Mouse (Mus musculus) intestine, postnatal 0 days (tissue): ENCODE data around the gene Kcnk3. TPM values are rescaled to one million over a fixed set of nuclear protein-coding genes. Genes with fewer than 3 reads are reported as not detected.

ENCODE experiments used
- ATAC-seq: fragments of 200-750 bp; cut with Nextera tagmentation; 2 replicates; pipeline ENCODE4 v1.8.0; 2017; ENCODE audit warnings: mild to moderate bottlenecking, moderate TSS enrichment, moderate library complexity
- H3K27ac ChIP-seq: fragments of 300-500 bp; sonication (generic); 2 replicates; pipeline ENCODE4 v1.5.1; 2014; ENCODE audit warnings: mild to moderate bottlenecking, low read depth, low read length, moderate library complexity
- H3K27me3 ChIP-seq: fragments of 300-500 bp; sonication (generic); replicated peaks from 2 replicates; pipeline ENCODE4 v1.6.1; 2014; ENCODE audit warnings: low read length, mixed read lengths; ENCODE audit not compliant: control insufficient read depth, insufficient read depth
- H3K36me3 ChIP-seq: fragments of 300-500 bp; sonication (generic); 2 replicates; pipeline ENCODE4 v1.6.1; 2014; ENCODE audit warnings: mild to moderate bottlenecking, moderate library complexity; ENCODE audit not compliant: control insufficient read depth, insufficient read depth
- H3K4me1 ChIP-seq: fragments of 300-500 bp; sonication (generic); replicated peaks from 2 replicates; pipeline ENCODE4 v1.6.1; 2014; ENCODE audit warnings: antibody characterized with exemption, low read length, mixed read lengths; ENCODE audit not compliant: control insufficient read depth, insufficient read depth
- H3K4me2 ChIP-seq: fragments of 300-500 bp; sonication (generic); replicated peaks from 2 replicates; pipeline ENCODE4 v1.6.1; 2014; ENCODE audit warnings: low read depth, mild to moderate bottlenecking, moderate library complexity
- H3K4me3 ChIP-seq: fragments of 300-500 bp; sonication (generic); 2 replicates; pipeline ENCODE4 v1.5.1; 2014; ENCODE audit warnings: low read depth, low read length
- H3K9ac ChIP-seq: fragments of 300-500 bp; sonication (generic); 2 replicates; pipeline ENCODE4 v1.6.1; 2014; ENCODE audit warnings: mild to moderate bottlenecking, low read depth, low read length
- H3K9me3 ChIP-seq: fragments of 300-500 bp; sonication (generic); 2 replicates; pipeline ENCODE4 v1.6.1; 2016; ENCODE audit warnings: mixed run types; ENCODE audit not compliant: control insufficient read depth
- CTCF ChIP-seq: sonication (generic); IDR thresholded peaks from 2 replicates; pipeline ENCODE4 v1.5.1; 2016; ENCODE audit warnings: low read depth, mild to moderate bottlenecking, control low read depth, antibody characterized with exemption, moderate library complexity
- WGBS: fragments of 180-500 bp; shearing (Covaris S2); extraction: QIAGEN DNeasy Blood & Tissue Kit; methylation state at CpG from one replicate; pipeline ENCODE4 v1.1.7; 2014; 5-methylcytosine and 5-hydroxymethylcytosine counted together
- microRNA-seq: library from miRNA; unstranded; fragments of <30 nt; microRNA quantifications from one replicate; pipeline ENCODE4, GENCODE M21; 2016
- polyA plus RNA-seq: library from polyadenylated mRNA; unstranded; fragments of >200 nt; fragmentation: Nextera tagmentation; extraction: Ambion mirVana; gene quantifications from 2 replicates; pipeline ENCODE4 v1.2.1, GENCODE M21; 2015

Gene Kcnk3
- polyA plus RNA-seq, 1 experiment from 2014 or later = 8.1 TPM

DNA sequence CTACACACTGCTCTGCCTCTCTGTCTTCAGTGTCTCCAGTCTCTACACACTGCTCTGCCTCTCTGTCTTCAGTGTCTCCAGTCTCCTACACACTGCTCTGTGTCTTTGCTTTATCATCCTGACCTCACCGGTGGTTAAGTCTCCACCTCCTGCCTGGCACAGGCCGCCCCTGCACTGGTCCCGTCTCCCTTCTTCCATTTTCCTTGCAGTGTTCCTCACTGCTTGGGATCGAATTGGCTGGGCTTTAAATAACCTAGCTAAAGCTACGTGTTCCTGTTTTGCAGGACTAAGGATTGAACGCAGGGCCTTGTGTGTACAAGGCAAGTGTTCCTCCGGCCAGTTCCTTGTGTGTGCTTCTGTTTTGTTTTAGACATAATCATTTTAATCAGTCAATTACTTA is 82.1 kb downstream of the Kcnk3 start:
- H3K4me3 ChIP-seq = no peak overlapping the region
- H3K36me3 ChIP-seq = peaks cover 22% of the 10 kb centered on the region; the same call in 1 of the 2 replicates
- no peaks in the 10 kb centered on the region for H3K27me3 ChIP-seq
- H3K4me1 ChIP-seq = no peaks in the 10 kb centered on the region
- ATAC-seq = no peak
- H3K27ac ChIP-seq = no peak overlapping the region
- no peaks in the 10 kb centered on the region for H3K9me3 ChIP-seq
- 86% methylated on average over 7 of the region's 7 CpGs for WGBS
- TF ChIP-seq CTCF = no peak
- no peak overlapping the region for H3K9ac ChIP-seq
- H3K4me2 ChIP-seq = no peak overlapping the region

- Histone ChIP-seq H3K4me1 (no peaks in the 10 kb centered on the region), H3K4me3 (no peak overlapping the region), H3K9ac (no peak overlapping the region), H3K27me3 (no peaks in the 10 kb centered on the region), H3K4me2 (no peak overlapping the region), H3K9me3 (no peaks in the 10 kb centered on the region), H3K36me3 (peaks cover 34% of the 10 kb centered on the region; the same call in 1 of the 2 replicates), H3K27ac (no peak overlapping the region)
- WGBS = 52% methylated on average over 7 of the region's 7 CpGs
- no peak for ATAC-seq
- TF ChIP-seq CTCF = no peak
Observed at GRCm38 (mm10) chr5:30674001-30674400, 86.0 kb downstream of the Kcnk3 start.

Small RNAs within 50 kb of the gene (microRNA-seq; reads per million reads assigned to microRNA genes)
- not detected for gene Mir5625

Other genes starting within 250 kb of the Kcnk3 start
- gene Otof, start 126.2 kb upstream of the Kcnk3 start, polyA plus RNA-seq = 0.05 and 0.09 TPM in 2 replicates
- gene 1700001C02Rik, start 122.1 kb upstream of the Kcnk3 start, polyA plus RNA-seq = not detected in 2 replicates
- not detected in 2 replicates for gene Cib4, start 42.3 kb upstream of the Kcnk3 start, polyA plus RNA-seq
- 71.6 and 79.4 TPM in 2 replicates for gene Slc35f6, start 59.8 kb downstream of the Kcnk3 start, polyA plus RNA-seq
- gene Cenpa, start 78.6 kb downstream of the Kcnk3 start, polyA plus RNA-seq = 62.0 and 79.2 TPM in 2 replicates
- 2.7 and 3.0 TPM in 2 replicates for gene Dpysl5, start 123.4 kb downstream of the Kcnk3 start, polyA plus RNA-seq
- 25.3 and 25.5 TPM in 2 replicates for gene Mapre3, start 226.5 kb downstream of the Kcnk3 start, polyA plus RNA-seq